Mouse (Mus musculus): Measurements from ENCODE around the gene Tent4a.
A peak's percentile ranks its signal among the peaks of the same experiment; 100 is the strongest.

Tent4a gene

DNA sequence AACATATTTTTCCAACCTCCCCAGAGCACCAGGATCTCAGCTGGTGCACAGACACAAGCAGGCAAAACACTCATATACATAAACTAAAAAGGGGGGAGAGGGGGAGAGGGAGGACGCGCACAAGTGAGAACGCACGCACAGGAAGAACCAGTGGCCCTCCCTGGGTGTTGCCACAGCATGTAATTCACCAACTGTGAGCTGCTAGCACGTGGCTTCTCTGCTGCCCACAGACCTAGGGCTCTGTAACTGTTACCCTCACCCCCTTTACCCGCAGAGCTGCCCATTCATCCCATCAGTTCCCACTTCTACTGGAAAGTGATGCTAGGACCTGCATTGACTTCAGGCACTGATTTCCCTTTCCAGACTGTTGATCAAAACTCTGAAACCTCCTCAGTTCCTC, 15.3 kb downstream of the Tent4a start:
- DNase-seq (ENCODE audit: low spot score), result no peak

DNA sequence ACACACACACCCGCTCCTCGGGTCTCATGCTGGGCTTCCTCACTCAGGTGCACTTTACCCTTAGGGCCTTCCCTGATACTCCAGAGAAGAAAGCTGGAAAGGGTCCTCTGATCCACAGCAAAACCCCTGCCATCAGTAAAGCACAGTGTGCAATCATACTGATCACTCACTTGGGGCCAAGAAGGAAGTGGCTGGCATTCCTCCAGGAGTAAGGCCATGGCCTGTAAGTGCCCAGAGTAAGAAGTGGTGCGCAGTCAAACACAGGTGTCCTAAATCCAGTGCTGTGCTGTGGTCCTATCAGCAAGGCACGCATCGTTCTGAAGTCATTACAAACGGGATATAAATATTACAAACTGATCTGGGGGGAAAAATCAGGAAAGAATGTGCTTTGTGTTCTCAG, 17.0 kb downstream of the Tent4a start:
- no peak for DNase-seq (ENCODE audit: low spot score)

DNA sequence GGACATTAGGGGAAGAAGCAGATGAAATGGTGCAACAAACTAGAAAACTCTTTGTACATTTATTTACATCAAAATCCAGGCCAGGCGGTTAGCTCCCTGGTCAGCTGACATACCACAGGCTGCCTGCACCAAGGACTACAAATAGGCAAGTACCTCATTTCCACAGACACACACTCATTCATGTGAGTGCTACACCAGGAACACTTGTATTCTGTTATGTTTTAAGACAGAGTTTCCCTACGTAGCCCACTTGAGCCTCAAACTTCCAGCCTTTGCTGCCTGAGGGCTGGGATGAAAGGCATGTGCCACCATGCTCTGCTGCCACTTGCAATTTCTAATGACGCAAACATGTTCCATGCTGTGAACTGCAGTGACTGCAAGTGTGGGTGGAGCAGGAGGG, 19.3 kb downstream of the Tent4a start:
- DNase-seq (ENCODE audit: low spot score), result no peak

DNA sequence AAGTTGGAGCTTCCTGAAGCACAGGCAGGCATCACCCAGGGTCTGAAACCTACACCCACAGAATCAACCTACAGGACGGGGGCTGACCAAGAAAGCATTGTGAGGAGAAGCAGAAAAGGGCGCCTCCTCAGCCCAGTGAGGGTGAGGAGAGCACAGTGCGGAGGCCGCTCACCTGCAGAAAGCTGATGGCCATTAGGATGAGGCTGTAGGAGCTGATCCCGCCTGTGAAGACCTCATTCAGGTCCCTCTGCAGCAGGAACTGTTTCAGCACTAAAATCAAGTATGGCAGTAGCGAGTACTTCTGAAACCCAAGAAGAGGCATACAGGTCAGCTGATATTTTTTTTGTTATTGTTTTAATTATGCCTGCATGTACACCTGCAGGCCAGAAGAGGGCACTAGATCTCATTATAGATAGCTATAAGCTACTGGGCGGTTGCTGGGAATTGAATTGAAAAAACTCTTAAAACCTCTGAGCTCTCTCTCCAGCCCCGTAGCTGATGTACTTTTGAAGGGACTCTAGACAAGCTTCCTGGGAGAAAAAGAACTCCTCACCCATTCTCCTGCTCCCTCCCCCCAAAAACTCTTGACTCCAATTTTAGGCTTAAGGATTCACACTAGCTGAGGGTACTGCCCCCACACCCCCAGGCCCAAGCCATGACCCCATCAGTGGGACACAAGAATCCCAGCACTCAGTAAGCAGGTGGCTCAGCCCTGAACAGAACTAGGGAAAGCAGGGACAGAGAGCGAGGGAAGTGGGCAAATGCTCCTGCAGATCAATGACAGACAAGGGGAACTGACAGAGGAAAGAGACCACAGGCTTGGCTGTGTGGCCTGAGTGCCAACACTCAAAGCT, 24.8 kb downstream of the Tent4a start:
- no peak for DNase-seq (ENCODE audit: low spot score)

DNA sequence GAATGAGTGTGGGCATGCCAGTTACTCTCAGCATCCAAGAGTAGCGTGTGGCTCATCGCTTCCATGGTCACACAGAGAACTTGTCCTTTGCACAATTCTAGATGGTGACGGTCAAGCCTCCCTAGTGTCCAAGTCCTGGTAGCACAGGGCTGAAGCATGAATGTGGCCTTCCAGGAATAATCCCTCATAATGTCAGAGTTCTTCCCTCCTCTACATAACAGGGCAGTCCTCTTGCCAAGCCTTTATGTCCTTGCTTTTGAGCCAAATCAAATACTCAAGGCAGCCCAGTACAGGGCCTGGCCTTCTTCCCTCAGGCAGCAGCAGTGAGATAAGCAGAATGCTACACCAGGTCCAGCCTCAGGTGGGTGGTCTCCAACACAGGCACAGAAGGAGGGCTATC, 26.8 kb downstream of the Tent4a start:
- no peak for DNase-seq (ENCODE audit: low spot score)

DNA sequence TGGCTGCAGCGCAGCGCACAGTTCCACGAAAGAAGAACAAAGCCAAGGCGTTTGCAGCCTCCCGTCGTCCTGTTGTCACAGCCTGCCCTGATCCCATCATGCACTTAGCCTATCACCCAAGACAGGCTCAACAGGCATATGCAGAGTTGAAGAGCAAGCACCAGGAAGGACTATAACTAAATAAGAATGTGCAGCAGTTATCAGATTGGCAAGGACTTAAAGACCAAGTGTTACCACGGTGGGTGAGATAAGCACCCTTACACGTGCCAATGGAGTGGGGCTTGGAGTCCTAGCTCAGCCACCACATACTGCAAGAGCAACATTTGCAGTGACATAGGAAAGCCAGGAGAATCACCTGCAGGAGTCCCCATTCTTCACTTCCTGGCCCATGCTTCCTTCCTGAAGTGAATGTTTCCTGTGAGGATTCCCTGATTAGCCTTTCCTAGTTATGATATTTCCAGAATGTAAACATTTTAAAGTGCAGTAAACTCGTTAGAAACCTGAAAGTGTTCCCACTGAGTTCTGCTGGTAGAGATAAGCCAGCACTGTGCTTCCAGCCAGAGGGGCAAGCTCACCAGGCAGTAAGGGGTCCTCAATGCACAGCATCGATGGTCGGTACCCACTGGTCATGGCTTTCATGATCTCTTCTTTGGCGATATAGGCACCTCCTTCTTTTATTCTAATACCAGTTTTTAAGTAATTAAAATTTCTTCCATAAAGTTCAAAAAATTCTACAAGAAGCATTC, 27.9 kb downstream of the Tent4a start:
- DNase-seq (ENCODE audit: low spot score), result no peak

DNA sequence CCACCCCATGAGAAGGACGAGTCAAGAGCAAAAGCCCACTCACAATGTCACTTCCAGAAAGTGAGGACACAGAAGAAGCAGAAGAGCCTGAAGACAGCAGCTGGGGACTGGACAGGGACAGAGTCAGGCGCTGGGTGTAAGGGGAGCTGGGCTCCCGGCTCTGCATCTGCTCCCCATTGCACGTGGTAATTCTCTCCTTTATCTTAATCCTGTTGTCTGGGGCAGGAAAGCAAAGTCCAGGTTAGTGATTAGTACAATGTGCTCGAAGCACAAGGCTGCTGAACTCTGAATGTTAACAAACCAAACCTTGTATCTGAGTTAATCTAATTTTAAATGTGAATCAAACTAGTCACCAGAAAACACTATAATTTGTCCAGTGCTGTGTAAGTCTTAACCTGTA, 31.6 kb downstream of the Tent4a start:
- peak; percentile 63 for DNase-seq (ENCODE audit: low spot score)

DNA sequence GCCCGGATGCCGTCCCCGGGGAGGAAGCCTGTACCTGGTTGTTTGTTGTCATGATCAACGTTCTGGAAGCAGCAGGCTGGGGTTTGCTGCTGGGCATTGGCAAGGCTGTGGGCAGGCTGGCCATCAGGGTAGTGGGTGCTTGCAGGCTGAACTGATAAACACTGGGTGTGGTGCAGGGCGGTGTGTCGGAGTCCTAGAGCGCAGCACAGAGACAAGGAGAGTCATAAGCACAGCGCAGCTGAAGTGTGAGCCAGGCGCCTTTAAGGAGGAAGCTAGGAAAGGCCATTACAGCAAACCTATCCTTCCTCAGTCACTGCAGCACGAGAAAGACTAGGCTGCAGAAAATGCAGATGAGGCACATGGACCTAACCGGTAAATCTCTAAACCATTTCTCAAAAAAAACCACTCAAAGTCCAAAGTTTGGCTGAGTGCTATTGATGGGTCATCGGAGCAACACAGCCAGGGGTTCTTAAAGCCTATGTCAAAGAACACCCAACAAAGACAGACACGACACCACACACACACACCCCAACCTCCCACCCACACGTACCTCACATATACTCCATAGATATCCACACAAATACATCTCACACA, 32.2 kb downstream of the Tent4a start:
- DNase-seq (ENCODE audit: low spot score), result peak; percentile 57

DNA sequence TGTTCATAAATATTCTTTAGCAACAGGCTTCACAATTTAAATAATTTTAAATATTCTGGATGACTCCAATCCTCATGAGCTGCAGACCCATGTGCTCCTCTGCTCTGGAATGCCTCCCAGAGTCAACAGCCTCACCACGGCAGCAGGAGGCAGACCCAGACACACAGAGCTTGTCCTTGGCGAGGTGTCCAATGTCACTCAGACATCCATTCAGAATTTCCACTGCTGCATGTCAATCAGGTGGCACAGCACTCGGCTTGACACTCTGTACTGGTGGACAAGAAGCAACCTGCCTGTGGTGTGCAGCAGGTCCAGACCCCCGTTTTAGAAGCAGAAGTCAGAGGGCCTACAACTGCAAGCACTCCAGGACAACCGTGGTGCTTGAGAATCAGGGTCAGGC, 36.1 kb downstream of the Tent4a start:
- DNase-seq (ENCODE audit: low spot score), result no peak

DNA sequence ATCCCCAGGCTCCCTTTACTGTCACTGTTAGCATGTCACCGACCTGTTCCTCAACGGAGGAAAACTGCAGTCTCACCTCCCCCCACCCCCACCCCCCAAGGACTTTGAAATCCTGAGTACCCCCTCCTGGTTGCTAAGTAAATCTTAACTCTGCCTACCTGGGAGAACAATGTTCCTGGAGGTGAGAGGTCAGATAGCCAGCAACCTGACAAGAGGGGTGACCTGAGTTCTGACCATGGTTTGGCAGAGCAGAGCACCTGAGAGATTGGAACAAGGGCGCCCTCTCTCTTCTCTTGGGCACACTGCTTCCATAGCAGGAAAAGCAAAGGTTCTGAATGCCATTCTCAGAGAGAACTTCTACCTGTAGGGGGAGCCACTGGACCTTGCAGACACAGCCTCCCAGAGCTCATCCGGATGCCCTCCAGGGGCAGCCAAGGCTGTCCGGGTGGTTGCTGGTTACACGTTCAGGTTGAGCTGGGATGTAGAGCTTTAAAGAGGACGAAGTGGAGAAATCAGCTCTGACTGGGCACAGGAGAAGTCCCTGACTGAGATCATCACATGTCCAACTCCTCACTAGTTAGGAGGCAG, 41.4 kb downstream of the Tent4a start:
- DNase-seq (ENCODE audit: low spot score), result peak; percentile 73

DNA sequence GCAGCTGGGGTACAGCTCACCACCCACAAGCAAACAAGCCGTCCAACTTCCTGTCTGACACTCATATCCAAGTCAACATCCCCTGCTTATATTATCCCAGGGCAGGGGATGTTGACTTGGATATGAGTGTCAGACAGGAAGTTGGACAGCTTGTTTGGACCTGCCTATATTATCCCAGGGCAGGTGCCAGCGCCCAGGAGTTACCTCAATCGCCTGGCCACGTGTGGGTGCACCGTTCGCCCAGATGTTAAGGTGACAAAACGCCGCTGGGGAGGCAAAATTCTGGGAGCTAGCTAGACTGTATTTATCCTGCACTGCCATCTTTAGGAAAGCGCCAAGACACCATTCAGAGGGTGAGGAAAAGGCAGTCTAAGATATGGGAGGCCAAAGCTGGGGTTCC, 44.6 kb downstream of the Tent4a start:
- DNase-seq (ENCODE audit: low spot score), result no peak

DNA sequence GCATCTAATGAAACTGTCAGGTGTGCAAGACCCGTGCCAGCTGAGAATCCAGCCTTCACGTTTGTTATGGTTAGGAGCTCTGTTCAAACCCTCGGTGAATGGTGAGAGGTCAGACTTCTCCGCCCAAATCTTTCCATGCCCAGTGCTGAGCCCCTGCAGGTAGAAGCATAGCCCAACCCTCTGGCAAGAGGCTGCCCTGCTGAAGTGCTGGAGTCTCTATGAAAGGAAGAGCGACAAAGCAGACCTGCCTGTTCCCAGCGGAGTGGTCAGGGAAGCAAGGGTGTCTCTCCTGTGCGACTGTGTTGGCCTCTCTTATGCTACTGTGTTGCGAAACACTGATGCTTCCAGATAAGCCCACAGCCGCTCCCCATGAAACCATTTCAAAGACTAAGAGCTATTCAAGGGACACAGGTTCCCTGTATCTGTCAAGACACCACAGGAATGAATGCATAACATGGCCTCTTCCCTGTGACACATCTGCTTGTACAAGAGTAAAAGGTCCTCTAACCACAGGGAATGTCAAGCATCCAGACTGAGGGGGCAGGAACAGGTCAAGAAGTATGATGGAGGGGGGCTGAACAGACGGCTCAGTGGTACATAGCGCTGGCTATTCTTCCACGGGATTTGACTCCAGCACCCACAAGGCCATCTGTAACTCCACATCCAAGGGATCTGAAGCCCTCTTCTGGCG, 45.7 kb downstream of the Tent4a start:
- DNase-seq (ENCODE audit: low spot score), result no peak

DNA sequence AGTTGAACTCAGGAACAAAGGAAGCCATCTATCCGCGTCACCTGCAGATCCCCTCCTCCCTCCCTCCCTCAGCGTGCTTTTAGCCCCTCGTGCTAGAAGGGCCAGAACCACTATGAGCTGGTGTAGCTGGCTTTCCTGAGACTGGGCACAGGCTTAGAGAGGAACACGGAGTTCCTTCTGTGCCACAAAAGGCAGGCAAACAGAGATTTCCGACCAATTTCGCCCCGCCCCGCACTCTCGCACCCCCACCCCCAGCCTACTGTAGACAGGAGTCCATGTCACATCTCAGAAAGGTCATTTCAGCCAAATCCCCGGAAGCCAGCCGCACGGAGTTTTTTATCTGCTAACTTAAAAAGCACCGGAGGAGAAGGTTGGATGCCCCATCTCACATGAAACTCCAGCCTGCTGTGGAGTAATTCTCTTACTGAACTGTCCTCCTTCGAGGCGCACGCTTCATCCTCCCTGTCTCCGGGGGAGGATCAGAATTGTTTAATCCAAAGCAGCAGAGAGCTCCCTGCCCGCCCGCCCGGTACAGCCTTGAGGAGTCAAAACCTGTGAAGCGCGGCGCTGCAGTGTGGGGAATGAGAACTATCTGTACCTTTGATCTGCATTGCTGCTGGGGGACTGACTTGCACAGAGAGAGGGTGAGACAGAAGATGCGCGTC, 46.7 kb downstream of the Tent4a start:
- no peak for DNase-seq (ENCODE audit: low spot score)

DNA sequence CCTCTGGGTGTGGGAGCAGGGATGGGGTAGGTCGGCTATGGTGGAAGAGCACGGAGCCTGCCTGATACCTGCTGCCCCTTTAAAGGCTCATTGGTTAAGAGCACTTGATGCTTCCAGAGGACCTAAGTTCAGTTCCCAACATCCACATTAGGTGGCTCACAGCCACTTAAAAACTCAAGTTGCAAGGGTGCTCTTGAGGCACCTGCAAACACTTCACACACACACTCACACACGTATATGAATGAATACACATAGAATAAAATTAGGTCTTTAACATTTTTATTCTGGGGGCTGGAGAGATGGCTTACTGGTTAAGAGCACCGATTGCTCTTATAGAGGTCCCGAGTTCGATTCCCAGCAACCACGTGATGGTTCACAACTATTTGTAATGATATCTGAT, 47.3 kb downstream of the Tent4a start:
- DNase-seq (ENCODE audit: low spot score), result no peak

DNA sequence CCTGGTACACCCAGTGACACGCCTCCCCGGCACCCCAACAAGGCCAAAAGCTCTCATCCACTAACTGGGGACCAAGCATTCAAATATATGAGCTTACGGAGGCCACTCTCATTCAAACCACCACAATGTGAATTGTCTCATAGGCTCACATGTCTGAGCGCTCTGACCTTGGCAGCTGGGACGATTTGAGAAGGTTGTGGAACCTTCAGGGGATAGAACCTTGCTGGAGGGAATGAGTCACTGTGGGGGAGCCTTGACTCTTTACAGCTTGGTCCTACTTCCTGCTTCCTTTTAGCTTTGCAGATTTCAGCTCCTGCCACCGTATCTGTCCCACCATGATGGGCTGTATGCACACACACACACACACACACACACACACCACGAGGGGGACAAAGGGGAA, 48.6 kb downstream of the Tent4a start:
- no peak for DNase-seq (ENCODE audit: low spot score)

DNA sequence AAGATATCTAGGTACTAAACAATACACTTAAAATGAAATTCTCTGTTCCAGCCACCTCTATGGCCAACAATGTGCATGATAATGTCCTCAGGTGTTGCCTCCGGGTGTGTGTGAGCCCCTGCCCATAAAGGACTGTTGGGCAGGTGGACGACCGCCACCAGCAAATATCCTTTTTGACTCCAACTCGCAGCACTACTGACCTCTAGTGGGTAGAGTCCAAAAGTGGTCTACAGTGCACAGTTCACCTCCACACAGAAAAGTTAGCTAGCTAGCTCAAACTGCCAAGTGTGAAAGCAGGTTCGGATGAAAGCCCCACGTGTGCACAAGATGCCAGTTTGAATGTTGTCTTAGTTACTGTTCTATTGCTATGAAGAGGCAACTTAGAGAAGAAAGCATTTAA, 49.1 kb downstream of the Tent4a start:
- no peak for DNase-seq (ENCODE audit: low spot score)

DNA sequence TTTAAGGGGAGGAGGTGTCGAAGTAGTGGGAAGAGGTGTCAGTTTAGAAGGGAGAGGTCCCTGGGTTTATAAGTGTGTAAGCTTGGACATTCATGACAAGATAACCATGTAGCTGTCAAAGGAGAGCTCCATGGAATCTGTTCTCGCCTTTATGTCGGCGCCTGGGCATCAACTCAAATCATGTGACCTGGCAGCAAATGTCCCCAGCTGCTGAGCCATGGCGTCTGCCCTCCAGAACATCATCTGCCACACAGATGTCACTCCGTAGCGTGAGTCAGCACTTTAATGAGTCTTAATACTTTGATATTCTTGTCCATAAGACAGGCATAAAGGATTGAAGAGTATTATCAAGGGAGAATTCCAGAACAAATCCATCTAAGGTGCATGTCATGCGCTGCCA, 51.7 kb downstream of the Tent4a start:
- no peak for DNase-seq (ENCODE audit: low spot score)

DNA sequence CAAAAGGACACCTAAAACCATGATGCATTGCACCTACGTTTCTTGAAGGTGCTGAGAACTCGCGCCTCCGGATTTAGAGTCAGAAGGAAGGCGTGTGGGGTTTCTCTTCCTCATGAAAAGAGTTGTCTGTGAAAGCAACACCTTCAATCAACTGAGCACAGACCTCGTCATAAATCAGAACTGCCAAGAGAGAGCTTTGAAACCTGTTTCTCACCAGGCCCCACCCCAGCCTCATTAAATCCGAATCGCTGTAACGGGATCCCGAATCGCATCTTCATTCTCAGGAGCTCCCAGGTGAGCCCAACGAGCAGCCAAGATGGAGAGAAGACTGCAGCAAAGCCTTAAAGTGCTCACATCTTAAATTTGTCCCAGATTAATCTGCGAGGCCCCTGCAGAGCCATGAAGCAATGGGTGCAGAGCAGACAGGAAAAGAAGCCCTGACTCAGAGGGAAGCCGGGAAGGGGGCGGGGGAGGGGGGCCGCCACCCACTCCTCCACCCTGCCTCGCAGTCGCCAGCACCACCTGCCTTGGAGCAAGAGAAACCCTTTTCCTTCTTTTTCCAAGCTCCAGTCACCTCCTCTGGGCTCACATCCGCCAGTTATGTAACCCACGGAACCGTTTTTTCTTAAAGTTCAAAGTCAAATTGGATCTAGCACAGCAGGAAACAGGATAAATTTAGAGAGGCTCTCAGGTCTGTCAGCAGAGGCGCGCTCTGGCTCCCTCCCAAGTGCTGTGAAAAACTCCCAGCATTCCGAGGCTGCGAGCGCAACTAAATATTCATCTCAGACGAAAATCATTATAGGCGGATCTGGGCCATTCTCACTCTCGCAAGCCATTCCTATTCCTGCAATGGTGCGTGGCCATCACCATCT, 52.5 kb downstream of the Tent4a start:
- no peak for DNase-seq (ENCODE audit: low spot score)

DNA sequence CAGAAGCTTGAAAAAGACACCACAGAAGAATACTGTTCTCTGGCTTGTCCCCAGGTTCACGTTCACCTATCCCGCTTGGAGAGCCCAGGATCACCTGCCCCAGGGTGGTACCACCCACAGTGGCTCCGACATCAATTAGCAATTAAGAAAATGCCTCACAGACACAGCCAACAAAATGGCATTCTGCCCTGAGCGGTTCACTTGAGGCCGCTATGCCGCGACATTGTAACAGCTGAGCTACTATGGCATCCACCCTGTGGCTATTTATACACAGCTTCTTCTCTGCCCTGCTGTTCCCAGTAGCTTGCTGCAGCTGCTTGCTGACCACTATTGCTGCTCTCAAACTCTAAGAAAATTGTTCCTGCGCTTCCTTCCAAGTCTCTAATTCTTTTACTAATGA, 53.4 kb downstream of the Tent4a start:
- no peak for DNase-seq (ENCODE audit: low spot score)

DNA sequence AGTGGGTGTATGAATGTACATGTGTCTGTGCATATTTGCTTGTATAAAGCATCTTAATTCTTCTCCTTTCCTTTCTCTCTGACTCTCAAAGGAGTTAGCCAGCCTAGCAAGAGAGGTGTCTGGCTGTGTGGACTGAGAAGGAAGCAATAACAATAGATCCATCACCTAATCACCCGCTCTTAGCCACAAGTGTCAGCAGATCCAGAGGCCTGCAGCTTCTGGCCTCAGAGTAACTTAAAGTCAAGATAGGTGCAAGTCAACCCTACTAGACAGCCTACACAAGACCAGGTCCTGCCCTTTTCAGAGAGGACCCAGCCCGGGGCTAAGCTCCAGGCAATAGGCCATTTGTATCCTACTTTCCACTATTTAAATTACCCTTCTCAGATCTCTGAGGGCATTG, 54.5 kb downstream of the Tent4a start:
- DNase-seq (ENCODE audit: low spot score), result no peak

DNA sequence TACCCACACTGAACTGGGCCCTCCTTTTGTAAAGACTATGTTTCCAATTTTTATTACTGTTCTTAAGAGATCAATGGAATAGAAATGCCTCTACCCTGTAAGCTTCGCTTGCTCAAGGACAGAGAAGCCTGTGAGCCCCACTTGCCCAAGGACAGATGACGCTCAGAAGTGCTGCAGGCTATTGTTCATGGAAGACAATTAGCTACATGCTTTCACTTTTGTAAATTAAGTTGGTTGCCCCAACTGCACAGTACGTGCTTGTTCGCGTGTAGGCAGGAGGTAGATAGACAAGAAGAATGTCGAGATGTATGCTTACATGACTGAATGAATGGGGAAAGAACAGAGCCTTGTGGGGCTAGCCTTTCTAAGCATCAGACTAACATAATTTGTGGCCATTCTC, 55.7 kb downstream of the Tent4a start:
- DNase-seq (ENCODE audit: low spot score), result no peak

Measured in yolk sac, embryonic 10.5 days (tissue).